Mouse (Mus musculus) stomach, postnatal 0 days (tissue): ENCODE measurements at regions not wholly inside any gene's neighbourhood (a gene's known extent, or its start where the extent isn't known, plus 50 kb on each side); places are given as distances from the start of the nearest gene placed in this dataset.

Source experiments
- ATAC-seq: fragments of 200-750 bp; cut with Nextera tagmentation; 2 replicates; pipeline ENCODE4 v1.8.0; 2017; ENCODE audit not compliant: low FRiP score, low TSS enrichment
- DNase-seq: peaks from one replicate; pipeline ENCODE4 v3.0.0-alpha.2; 2016; ENCODE audit warnings: low spot score
- H3K27ac ChIP-seq: fragments of 300-500 bp; sonication (generic); replicated peaks from 2 replicates; pipeline ENCODE4 v1.5.1; 2014; ENCODE audit warnings: mild to moderate bottlenecking, control low read depth
- H3K27me3 ChIP-seq: fragments of 300-500 bp; sonication (generic); 2 replicates; pipeline ENCODE4 v1.6.1; 2014; ENCODE audit warnings: low read length; ENCODE audit not compliant: control insufficient read depth, insufficient read depth
- H3K36me3 ChIP-seq: fragments of 300-500 bp; sonication (generic); 2 replicates; pipeline ENCODE4 v1.6.1; 2014; ENCODE audit warnings: low read length, mixed read lengths; ENCODE audit not compliant: control insufficient read depth, insufficient read depth
- H3K4me1 ChIP-seq: fragments of 300-500 bp; sonication (generic); replicated peaks from 2 replicates; pipeline ENCODE4 v1.6.1; 2014; ENCODE audit warnings: antibody characterized with exemption; ENCODE audit not compliant: control insufficient read depth, insufficient read depth
- H3K4me2 ChIP-seq: fragments of 300-500 bp; sonication (generic); replicated peaks from 2 replicates; pipeline ENCODE4 v1.6.1; 2014; ENCODE audit warnings: low read depth, mild to moderate bottlenecking, control low read depth, moderate library complexity
- H3K4me3 ChIP-seq: fragments of 300-500 bp; sonication (generic); 2 replicates; pipeline ENCODE4 v1.5.1; 2014; ENCODE audit warnings: low read depth, low read length, control low read depth
- H3K9ac ChIP-seq: fragments of 300-500 bp; sonication (generic); 2 replicates; pipeline ENCODE4 v1.6.1; 2014; ENCODE audit warnings: mild to moderate bottlenecking, low read length, control low read depth, mixed read lengths
- H3K9me3 ChIP-seq: fragments of 300-500 bp; sonication (generic); 2 replicates; pipeline ENCODE4 v1.6.1; 2016; ENCODE audit warnings: low read length; ENCODE audit not compliant: control insufficient read depth
- CTCF ChIP-seq: IDR thresholded peaks from 2 replicates; pipeline ENCODE4 v1.5.1; 2016; ENCODE audit warnings: antibody characterized with exemption, low read depth, mild to moderate bottlenecking, moderate library complexity
- EP300 ChIP-seq: optimal IDR thresholded peaks from 2 replicates; pipeline ENCODE3; 2016; ENCODE audit warnings: antibody characterized with exemption
- WGBS: fragments of 180-500 bp; shearing (Covaris S2); extraction: QIAGEN DNeasy Blood & Tissue Kit; methylation state at CpG from one replicate; pipeline ENCODE4 v1.1.7; 2014; 5-methylcytosine and 5-hydroxymethylcytosine counted together

- H3K4me1 ChIP-seq: no peaks in the 10 kb centered on the region
- no peak for DNase-seq
- WGBS: 75% methylated on average over 1 of the region's 1 CpGs
- no peak overlapping the region for H3K9ac ChIP-seq
- H3K9me3 ChIP-seq: no peaks in the 10 kb centered on the region
- H3K4me2 ChIP-seq: no peak overlapping the region
- H3K27me3 ChIP-seq: no peaks in the 10 kb centered on the region
- H3K27ac ChIP-seq: no peak overlapping the region
- H3K36me3 ChIP-seq: no peaks in the 10 kb centered on the region
- H3K4me3 ChIP-seq: no peak overlapping the region
- no peak for TF ChIP-seq EP300
- TF ChIP-seq CTCF: no peak
- no peak for ATAC-seq
Measured at GRCm38 (mm10) chr1:108797053-108797801, 1185.0 kb upstream of the Cdh7 start.

GRCm38 (mm10) chr1:108800101-108800500, 1182.1 kb upstream of the Cdh7 start:
- Histone ChIP-seq H3K4me1 (no peaks in the 10 kb centered on the region), H3K27me3 (no peaks in the 10 kb centered on the region), H3K9me3 (no peaks in the 10 kb centered on the region), H3K27ac (no peak overlapping the region), H3K4me2 (no peak overlapping the region), H3K36me3 (no peaks in the 10 kb centered on the region), H3K9ac (no peak overlapping the region), H3K4me3 (no peak overlapping the region)
- WGBS: 78% methylated on average over 4 of the region's 4 CpGs
- ATAC-seq (no peak), DNase-seq (no peak)
- no peak for TF ChIP-seq CTCF
- TF ChIP-seq EP300: no peak

DNA sequence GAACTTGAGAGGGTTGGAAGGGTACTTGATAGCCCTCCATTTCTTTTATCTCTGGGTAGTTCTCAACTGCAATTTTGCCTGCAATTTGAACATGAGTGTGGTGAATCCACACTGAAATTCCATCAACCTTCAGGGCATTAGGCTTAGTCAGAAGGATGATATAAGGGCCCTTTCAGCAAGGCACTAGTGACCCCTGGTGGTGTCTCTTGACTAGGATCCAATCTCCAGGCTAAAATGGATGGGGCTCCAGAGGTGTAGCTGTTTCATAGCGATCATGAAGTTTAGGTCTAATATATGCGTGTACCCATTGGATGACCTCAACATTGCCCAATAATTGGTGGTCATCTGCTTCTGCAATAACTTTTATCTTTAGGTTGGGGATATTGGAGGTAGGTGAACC, 1155.0 kb upstream of the Cdh7 start:
- no peaks in the 10 kb centered on the region for H3K36me3 ChIP-seq
- TF ChIP-seq EP300 (no peak), CTCF (peak; percentile 58)
- DNase-seq (no peak), ATAC-seq (no peak)
- no peak overlapping the region for H3K27ac ChIP-seq
- H3K4me1 ChIP-seq: no peaks in the 10 kb centered on the region
- 65% methylated on average over 2 of the region's 2 CpGs for WGBS
- H3K9me3 ChIP-seq: no peaks in the 10 kb centered on the region
- H3K4me2 ChIP-seq: no peak overlapping the region
- no peaks in the 10 kb centered on the region for H3K27me3 ChIP-seq
- H3K9ac ChIP-seq: no peak overlapping the region
- H3K4me3 ChIP-seq: no peak overlapping the region
